Mouse (Mus musculus) liver, postnatal 0 days (tissue): ENCODE measurements at regions not wholly inside any gene's neighbourhood (a gene's known extent, or its start where the extent isn't known, plus 50 kb on each side); places are given as distances from the start of the nearest gene placed in this dataset.

ENCODE experiments used
- ATAC-seq: fragments of 200-750 bp; cut with Nextera tagmentation; 2 replicates; pipeline ENCODE4 v1.8.0; 2017; ENCODE audit warnings: mild to moderate bottlenecking, moderate library complexity
- DNase-seq: peaks from one replicate; pipeline ENCODE4 v3.0.0-alpha.2; 2016
- H3K27ac ChIP-seq: fragments of 300-500 bp; sonication (generic); 2 replicates; pipeline ENCODE4 v1.5.1; 2014; ENCODE audit warnings: antibody characterized with exemption, moderate library complexity, mild to moderate bottlenecking, low read depth
- H3K27me3 ChIP-seq: fragments of 300-500 bp; sonication (generic); 2 replicates; pipeline ENCODE4 v1.6.1; 2014; ENCODE audit warnings: low read length, control low read depth, mixed read lengths; ENCODE audit not compliant: insufficient read depth
- H3K36me3 ChIP-seq: fragments of 300-500 bp; sonication (generic); replicated peaks from 2 replicates; pipeline ENCODE4 v1.6.1; 2014; ENCODE audit warnings: mild to moderate bottlenecking, control low read depth, low read length, moderate library complexity, mixed read lengths; ENCODE audit not compliant: insufficient read depth
- H3K4me1 ChIP-seq: fragments of 300-500 bp; sonication (generic); 2 replicates; pipeline ENCODE4 v1.6.1; 2014; ENCODE audit warnings: antibody characterized with exemption, mild to moderate bottlenecking, control low read depth; ENCODE audit not compliant: insufficient read depth
- H3K4me2 ChIP-seq: fragments of 300-500 bp; sonication (generic); 2 replicates; pipeline ENCODE4 v1.6.1; 2014; ENCODE audit warnings: low read depth, mild to moderate bottlenecking, low read length, moderate library complexity, mixed read lengths
- H3K4me3 ChIP-seq: fragments of 300-500 bp; sonication (generic); 2 replicates; pipeline ENCODE4 v1.5.1; 2014; ENCODE audit warnings: low read depth, low read length
- H3K9ac ChIP-seq: fragments of 300-500 bp; sonication (generic); replicated peaks from 2 replicates; pipeline ENCODE4 v1.6.1; 2014; ENCODE audit warnings: mild to moderate bottlenecking, moderate library complexity
- H3K9me3 ChIP-seq: fragments of 300-500 bp; sonication (generic); 2 replicates; pipeline ENCODE4 v1.6.1; 2016; ENCODE audit warnings: mild to moderate bottlenecking, control low read depth, low read length, mixed read lengths
- CTCF ChIP-seq: sonication (generic); IDR thresholded peaks from 2 replicates; pipeline ENCODE4 v1.5.1; 2016; ENCODE audit warnings: antibody characterized with exemption, low read depth
- EP300 ChIP-seq: IDR thresholded peaks from 2 replicates; pipeline ENCODE4 v1.6.1; 2016; ENCODE audit warnings: antibody characterized with exemption, low read depth, mild to moderate bottlenecking
- WGBS: fragments of 180-500 bp; shearing (Covaris S2); extraction: QIAGEN DNeasy Blood & Tissue Kit; methylation state at CpG from one replicate; pipeline ENCODE4 v1.1.7; 2014; ENCODE audit not compliant: insufficient replicate concordance; 5-methylcytosine and 5-hydroxymethylcytosine counted together

- TF ChIP-seq CTCF (no peak), EP300 (no peak)
- Histone ChIP-seq H3K27ac (no peak overlapping the region), H3K4me2 (no peak overlapping the region), H3K27me3 (no peaks in the 10 kb centered on the region), H3K36me3 (no peaks in the 10 kb centered on the region), H3K9me3 (no peaks in the 10 kb centered on the region), H3K4me3 (no peak overlapping the region), H3K9ac (no peak overlapping the region), H3K4me1 (no peaks in the 10 kb centered on the region)
- WGBS = 86% methylated on average over 2 of the region's 2 CpGs
- ATAC-seq (no peak), DNase-seq (no peak)
Measured at GRCm38 (mm10) chr3:136450361-136450895, 124.6 kb upstream of the Bank1 start.

- Histone ChIP-seq H3K27me3 (no peaks in the 10 kb centered on the region), H3K4me3 (no peak overlapping the region), H3K9ac (no peak overlapping the region), H3K4me1 (no peaks in the 10 kb centered on the region), H3K4me2 (no peak overlapping the region), H3K27ac (no peak overlapping the region), H3K9me3 (no peaks in the 10 kb centered on the region), H3K36me3 (no peaks in the 10 kb centered on the region)
- ATAC-seq (no peak), DNase-seq (no peak)
- TF ChIP-seq EP300 (no peak), CTCF (no peak)
- WGBS = 59% methylated on average over 4 of the region's 4 CpGs
Measured at GRCm38 (mm10) chr3:136449364-136449763, 123.5 kb upstream of the Bank1 start.

GRCm38 (mm10) chr3:136444598-136444997 lies 118.7 kb upstream of the Bank1 start:
- Histone ChIP-seq H3K27me3 (no peaks in the 10 kb centered on the region), H3K9me3 (no peaks in the 10 kb centered on the region), H3K27ac (no peak overlapping the region), H3K36me3 (no peaks in the 10 kb centered on the region), H3K4me2 (no peak overlapping the region), H3K9ac (no peak overlapping the region), H3K4me1 (no peaks in the 10 kb centered on the region), H3K4me3 (no peak overlapping the region)
- ATAC-seq (no peak), DNase-seq (no peak)
- 54% methylated on average over 2 of the region's 2 CpGs for WGBS
- no peak for TF ChIP-seq EP300
- no peak for TF ChIP-seq CTCF

- 76% methylated on average over 2 of the region's 2 CpGs for WGBS
- H3K4me2 ChIP-seq = no peak overlapping the region
- no peaks in the 10 kb centered on the region for H3K36me3 ChIP-seq
- H3K4me3 ChIP-seq = no peak overlapping the region
- no peaks in the 10 kb centered on the region for H3K9me3 ChIP-seq
- no peaks in the 10 kb centered on the region for H3K27me3 ChIP-seq
- H3K27ac ChIP-seq = no peak overlapping the region
- H3K9ac ChIP-seq = no peak overlapping the region
- H3K4me1 ChIP-seq = no peaks in the 10 kb centered on the region
- ATAC-seq (no peak), DNase-seq (peak; percentile 16)
- TF ChIP-seq EP300 (no peak), CTCF (peak; percentile 51)
Measured at GRCm38 (mm10) chr3:136442099-136442498, 116.2 kb upstream of the Bank1 start.

- no peaks in the 10 kb centered on the region for H3K27me3 ChIP-seq
- no peak overlapping the region for H3K4me2 ChIP-seq
- 66% methylated on average over 7 of the region's 7 CpGs for WGBS
- H3K9me3 ChIP-seq = no peaks in the 10 kb centered on the region
- TF ChIP-seq CTCF (no peak), EP300 (no peak)
- H3K4me3 ChIP-seq = no peak overlapping the region
- no peak overlapping the region for H3K9ac ChIP-seq
- ATAC-seq (peak; percentile 48; the same call in 1 of the 2 replicates), DNase-seq (no peak)
- no peaks in the 10 kb centered on the region for H3K36me3 ChIP-seq
- no peaks in the 10 kb centered on the region for H3K4me1 ChIP-seq
- H3K27ac ChIP-seq = no peak overlapping the region
Measured at GRCm38 (mm10) chr3:136439907-136440645, 114.2 kb upstream of the Bank1 start.

- Histone ChIP-seq H3K27me3 (no peaks in the 10 kb centered on the region), H3K4me2 (no peak overlapping the region), H3K4me3 (no peak overlapping the region), H3K36me3 (no peaks in the 10 kb centered on the region), H3K9ac (no peak overlapping the region), H3K4me1 (no peaks in the 10 kb centered on the region), H3K27ac (no peak overlapping the region), H3K9me3 (no peaks in the 10 kb centered on the region)
- 77% methylated on average over 5 of the region's 5 CpGs for WGBS
- no peak for TF ChIP-seq EP300
- no peak for TF ChIP-seq CTCF
- no peak for ATAC-seq
- no peak for DNase-seq
Measured at GRCm38 (mm10) chr3:136439350-136439749, 113.5 kb upstream of the Bank1 start.
